Mouse (Mus musculus): ENCODE results near the gene Col6a1. TPM values are rescaled to one million over a fixed set of nuclear protein-coding genes. Genes with fewer than 3 reads are reported as not detected.

Col6a1 gene
- polyA plus RNA-seq, 1 experiment from 2014 or later: 26.4 TPM

- H3K27me3 ChIP-seq (ENCODE audit: control insufficient read depth, insufficient read depth, low read length): no peaks in the 10 kb centered on the region
- no peak overlapping the region for H3K9ac ChIP-seq
- H3K4me1 ChIP-seq (replicated peaks; ENCODE audit: control insufficient read depth, insufficient read depth, low read length): no peaks in the 10 kb centered on the region
- H3K4me2 ChIP-seq (replicated peaks): no peak overlapping the region
- H3K27ac ChIP-seq: no peak overlapping the region
- 67% methylated on average over 7 of the region's 7 CpGs for WGBS
- no peak for ATAC-seq (ENCODE audit: low FRiP score)
- DNase-seq (ENCODE audit: low spot score): no peak
- H3K4me3 ChIP-seq (replicated peaks; ENCODE audit: low read length): no peak overlapping the region
- H3K9me3 ChIP-seq (ENCODE audit: control insufficient read depth, low read length): no peaks in the 10 kb centered on the region
- no peaks in the 10 kb centered on the region for H3K36me3 ChIP-seq (replicated peaks; ENCODE audit: control insufficient read depth, insufficient read depth)
Measured at GRCm38 (mm10) chr10:76678122-76678521, 47.8 kb downstream of the Col6a1 start.

GRCm38 (mm10) chr10:76675268-76675667, 50.7 kb downstream of the Col6a1 start:
- no peak overlapping the region for H3K4me3 ChIP-seq (replicated peaks; ENCODE audit: low read length)
- H3K9ac ChIP-seq: no peak overlapping the region
- ATAC-seq (ENCODE audit: low FRiP score) (no peak), DNase-seq (ENCODE audit: low spot score) (no peak)
- no peaks in the 10 kb centered on the region for H3K36me3 ChIP-seq (replicated peaks; ENCODE audit: control insufficient read depth, insufficient read depth)
- H3K9me3 ChIP-seq (ENCODE audit: control insufficient read depth, low read length): no peaks in the 10 kb centered on the region
- H3K4me2 ChIP-seq (replicated peaks): no peak overlapping the region
- H3K4me1 ChIP-seq (replicated peaks; ENCODE audit: control insufficient read depth, insufficient read depth, low read length): no peaks in the 10 kb centered on the region
- no peak overlapping the region for H3K27ac ChIP-seq
- H3K27me3 ChIP-seq (ENCODE audit: control insufficient read depth, insufficient read depth, low read length): no peaks in the 10 kb centered on the region
- WGBS: 88% methylated on average over 2 of the region's 2 CpGs

- WGBS: 86% methylated on average over 6 of the region's 6 CpGs
- ATAC-seq (ENCODE audit: low FRiP score) (no peak), DNase-seq (ENCODE audit: low spot score) (no peak)
- Histone ChIP-seq H3K27me3 (ENCODE audit: control insufficient read depth, insufficient read depth, low read length) (no peaks in the 10 kb centered on the region), H3K4me1 (replicated peaks; ENCODE audit: control insufficient read depth, insufficient read depth, low read length) (no peaks in the 10 kb centered on the region), H3K27ac (no peak overlapping the region), H3K9me3 (ENCODE audit: control insufficient read depth, low read length) (no peaks in the 10 kb centered on the region), H3K4me3 (replicated peaks; ENCODE audit: low read length) (no peak overlapping the region), H3K4me2 (replicated peaks) (no peak overlapping the region), H3K36me3 (replicated peaks; ENCODE audit: control insufficient read depth, insufficient read depth) (no peaks in the 10 kb centered on the region), H3K9ac (no peak overlapping the region)
Measured at GRCm38 (mm10) chr10:76674581-76674980, 51.4 kb downstream of the Col6a1 start.

- Histone ChIP-seq H3K27ac (no peak overlapping the region), H3K9me3 (ENCODE audit: control insufficient read depth, low read length) (no peaks in the 10 kb centered on the region), H3K4me3 (replicated peaks; ENCODE audit: low read length) (no peak overlapping the region), H3K36me3 (replicated peaks; ENCODE audit: control insufficient read depth, insufficient read depth) (no peaks in the 10 kb centered on the region), H3K9ac (no peak overlapping the region), H3K27me3 (ENCODE audit: control insufficient read depth, insufficient read depth, low read length) (no peaks in the 10 kb centered on the region), H3K4me2 (replicated peaks) (no peak overlapping the region), H3K4me1 (replicated peaks; ENCODE audit: control insufficient read depth, insufficient read depth, low read length) (no peaks in the 10 kb centered on the region)
- WGBS: 91% methylated on average over 9 of the region's 9 CpGs
- no peak for ATAC-seq (ENCODE audit: low FRiP score)
- DNase-seq (ENCODE audit: low spot score): no peak
Measured at GRCm38 (mm10) chr10:76671939-76672338, 54.0 kb downstream of the Col6a1 start.

- no peaks in the 10 kb centered on the region for H3K36me3 ChIP-seq (replicated peaks; ENCODE audit: control insufficient read depth, insufficient read depth)
- H3K9ac ChIP-seq: no peak overlapping the region
- no peak for ATAC-seq (ENCODE audit: low FRiP score)
- no peak overlapping the region for H3K4me3 ChIP-seq (replicated peaks; ENCODE audit: low read length)
- DNase-seq (ENCODE audit: low spot score): no peak
- no peaks in the 10 kb centered on the region for H3K27me3 ChIP-seq (ENCODE audit: control insufficient read depth, insufficient read depth, low read length)
- H3K9me3 ChIP-seq (ENCODE audit: control insufficient read depth, low read length): peaks cover 14% of the 10 kb centered on the region
- no peaks in the 10 kb centered on the region for H3K4me1 ChIP-seq (replicated peaks; ENCODE audit: control insufficient read depth, insufficient read depth, low read length)
- 79% methylated on average over 7 of the region's 7 CpGs for WGBS
- H3K4me2 ChIP-seq (replicated peaks): no peak overlapping the region
- no peak overlapping the region for H3K27ac ChIP-seq
Measured at GRCm38 (mm10) chr10:76668947-76669284, 57.1 kb downstream of the Col6a1 start.

GRCm38 (mm10) chr10:76668261-76668946, 57.6 kb downstream of the Col6a1 start:
- no peak overlapping the region for H3K4me2 ChIP-seq (replicated peaks)
- no peaks in the 10 kb centered on the region for H3K27me3 ChIP-seq (ENCODE audit: control insufficient read depth, insufficient read depth, low read length)
- peaks cover 14% of the 10 kb centered on the region for H3K9me3 ChIP-seq (ENCODE audit: control insufficient read depth, low read length)
- no peak overlapping the region for H3K9ac ChIP-seq
- no peak overlapping the region for H3K27ac ChIP-seq
- DNase-seq (ENCODE audit: low spot score) (no peak), ATAC-seq (ENCODE audit: low FRiP score) (no peak)
- H3K36me3 ChIP-seq (replicated peaks; ENCODE audit: control insufficient read depth, insufficient read depth): no peaks in the 10 kb centered on the region
- 89% methylated on average over 4 of the region's 4 CpGs for WGBS
- H3K4me1 ChIP-seq (replicated peaks; ENCODE audit: control insufficient read depth, insufficient read depth, low read length): no peaks in the 10 kb centered on the region
- H3K4me3 ChIP-seq (replicated peaks; ENCODE audit: low read length): no peak overlapping the region

GRCm38 (mm10) chr10:76667197-76667805, 58.7 kb downstream of the Col6a1 start:
- H3K9me3 ChIP-seq (ENCODE audit: control insufficient read depth, low read length): peaks cover 14% of the 10 kb centered on the region
- no peaks in the 10 kb centered on the region for H3K36me3 ChIP-seq (replicated peaks; ENCODE audit: control insufficient read depth, insufficient read depth)
- H3K9ac ChIP-seq: no peak overlapping the region
- no peaks in the 10 kb centered on the region for H3K4me1 ChIP-seq (replicated peaks; ENCODE audit: control insufficient read depth, insufficient read depth, low read length)
- H3K4me2 ChIP-seq (replicated peaks): no peak overlapping the region
- no peak for DNase-seq (ENCODE audit: low spot score)
- WGBS: 100% methylated on average over 1 of the region's 1 CpGs
- H3K4me3 ChIP-seq (replicated peaks; ENCODE audit: low read length): no peak overlapping the region
- H3K27me3 ChIP-seq (ENCODE audit: control insufficient read depth, insufficient read depth, low read length): no peaks in the 10 kb centered on the region
- no peak for ATAC-seq (ENCODE audit: low FRiP score)
- H3K27ac ChIP-seq: no peak overlapping the region

GRCm38 (mm10) chr10:76665551-76665950, 60.4 kb downstream of the Col6a1 start:
- Histone ChIP-seq H3K27me3 (ENCODE audit: control insufficient read depth, insufficient read depth, low read length) (no peaks in the 10 kb centered on the region), H3K27ac (no peak overlapping the region), H3K36me3 (replicated peaks; ENCODE audit: control insufficient read depth, insufficient read depth) (no peaks in the 10 kb centered on the region), H3K9ac (no peak overlapping the region), H3K4me3 (replicated peaks; ENCODE audit: low read length) (no peak overlapping the region), H3K9me3 (ENCODE audit: control insufficient read depth, low read length) (peaks cover 14% of the 10 kb centered on the region), H3K4me2 (replicated peaks) (no peak overlapping the region), H3K4me1 (replicated peaks; ENCODE audit: control insufficient read depth, insufficient read depth, low read length) (no peaks in the 10 kb centered on the region)
- DNase-seq (ENCODE audit: low spot score) (no peak), ATAC-seq (ENCODE audit: low FRiP score) (no peak)
- WGBS: 92% methylated on average over 11 of the region's 11 CpGs

GRCm38 (mm10) chr10:76664156-76665115, 61.5 kb downstream of the Col6a1 start:
- WGBS: 88% methylated on average over 20 of the region's 20 CpGs
- peaks cover 14% of the 10 kb centered on the region for H3K9me3 ChIP-seq (ENCODE audit: control insufficient read depth, low read length)
- H3K27ac ChIP-seq: no peak overlapping the region
- no peak overlapping the region for H3K4me2 ChIP-seq (replicated peaks)
- no peaks in the 10 kb centered on the region for H3K36me3 ChIP-seq (replicated peaks; ENCODE audit: control insufficient read depth, insufficient read depth)
- ATAC-seq (ENCODE audit: low FRiP score): no peak
- DNase-seq (ENCODE audit: low spot score): no peak
- H3K4me3 ChIP-seq (replicated peaks; ENCODE audit: low read length): no peak overlapping the region
- H3K27me3 ChIP-seq (ENCODE audit: control insufficient read depth, insufficient read depth, low read length): no peaks in the 10 kb centered on the region
- no peak overlapping the region for H3K9ac ChIP-seq
- H3K4me1 ChIP-seq (replicated peaks; ENCODE audit: control insufficient read depth, insufficient read depth, low read length): no peaks in the 10 kb centered on the region

All from hindbrain, embryonic 14.5 days (tissue).